Mouse (Mus musculus): ENCODE results near the gene S100a3. TPM values are rescaled to one million over a fixed set of nuclear protein-coding genes. Genes with fewer than 3 reads are reported as not detected.

S100a3 gene
- polyA plus RNA-seq, 1 experiment = 1.3 TPM

GRCm38 (mm10) chr3:90598212-90598611, 37.8 kb downstream of the S100a3 start:
- H3K27me3 ChIP-seq (ENCODE audit: control insufficient read depth, insufficient read depth, low read length) = 0 out of 2 replicates have a peak, but pooled peaks cover 2% of the 10 kb centered on the region
- H3K27ac ChIP-seq (ENCODE audit: insufficient read depth, low read length) = no peak overlapping the region
- WGBS = 70% methylated on average over 4 of the region's 4 CpGs
- TF ChIP-seq CTCF (IDR thresholded peaks at IDR 0.05; ENCODE audit: borderline replicate concordance, insufficient read depth, low read depth, low read length) (no peak), POLR2A (IDR thresholded peaks at IDR 0.05; ENCODE audit: borderline replicate concordance, insufficient read depth, low read length) (no peak)
- H3K4me3 ChIP-seq (replicated peaks; ENCODE audit: insufficient read depth, low read depth, low read length) = no peak overlapping the region
- no peak for DNase-seq
- H3K4me1 ChIP-seq (ENCODE audit: control insufficient read depth, insufficient read depth, low read length) = no peaks in the 10 kb centered on the region

GRCm38 (mm10) chr3:90599401-90599800, 39.0 kb downstream of the S100a3 start:
- no peaks in the 10 kb centered on the region for H3K4me1 ChIP-seq (ENCODE audit: control insufficient read depth, insufficient read depth, low read length)
- WGBS = 27% methylated on average over 3 of the region's 3 CpGs
- no peak for DNase-seq
- H3K27ac ChIP-seq (ENCODE audit: insufficient read depth, low read length) = no peak overlapping the region
- no peak for TF ChIP-seq POLR2A (IDR thresholded peaks at IDR 0.05; ENCODE audit: borderline replicate concordance, insufficient read depth, low read length)
- TF ChIP-seq CTCF (IDR thresholded peaks at IDR 0.05; ENCODE audit: borderline replicate concordance, insufficient read depth, low read depth, low read length) = no peak
- H3K4me3 ChIP-seq (replicated peaks; ENCODE audit: insufficient read depth, low read depth, low read length) = no peak overlapping the region
- 0 out of 2 replicates have a peak, but pooled peaks cover 2% of the 10 kb centered on the region for H3K27me3 ChIP-seq (ENCODE audit: control insufficient read depth, insufficient read depth, low read length)

- Histone ChIP-seq H3K27ac (ENCODE audit: insufficient read depth, low read length) (no peak overlapping the region), H3K27me3 (ENCODE audit: control insufficient read depth, insufficient read depth, low read length) (0 out of 2 replicates have a peak, but pooled peaks cover 2% of the 10 kb centered on the region), H3K4me1 (ENCODE audit: control insufficient read depth, insufficient read depth, low read length) (no peaks in the 10 kb centered on the region), H3K4me3 (replicated peaks; ENCODE audit: insufficient read depth, low read depth, low read length) (no peak overlapping the region)
- TF ChIP-seq CTCF (IDR thresholded peaks at IDR 0.05; ENCODE audit: borderline replicate concordance, insufficient read depth, low read depth, low read length) = no peak
- no peak for TF ChIP-seq POLR2A (IDR thresholded peaks at IDR 0.05; ENCODE audit: borderline replicate concordance, insufficient read depth, low read length)
- DNase-seq = no peak
- 87% methylated on average over 6 of the region's 6 CpGs for WGBS
These were observed 39.7 kb downstream of the S100a3 start for GRCm38 (mm10) chr3:90600036-90600435.

GRCm38 (mm10) chr3:90600458-90601195, 40.2 kb downstream of the S100a3 start:
- Histone ChIP-seq H3K4me1 (ENCODE audit: control insufficient read depth, insufficient read depth, low read length) (no peaks in the 10 kb centered on the region), H3K27ac (ENCODE audit: insufficient read depth, low read length) (no peak overlapping the region), H3K27me3 (ENCODE audit: control insufficient read depth, insufficient read depth, low read length) (0 out of 2 replicates have a peak, but pooled peaks cover 2% of the 10 kb centered on the region), H3K4me3 (replicated peaks; ENCODE audit: insufficient read depth, low read depth, low read length) (no peak overlapping the region)
- no peak for DNase-seq
- WGBS = 73% methylated on average over 8 of the region's 8 CpGs
- TF ChIP-seq POLR2A (IDR thresholded peaks at IDR 0.05; ENCODE audit: borderline replicate concordance, insufficient read depth, low read length) (no peak), CTCF (IDR thresholded peaks at IDR 0.05; ENCODE audit: borderline replicate concordance, insufficient read depth, low read depth, low read length) (no peak)

- Histone ChIP-seq H3K4me1 (ENCODE audit: control insufficient read depth, insufficient read depth, low read length) (no peaks in the 10 kb centered on the region), H3K27me3 (ENCODE audit: control insufficient read depth, insufficient read depth, low read length) (0 out of 2 replicates have a peak, but pooled peaks cover 2% of the 10 kb centered on the region), H3K4me3 (replicated peaks; ENCODE audit: insufficient read depth, low read depth, low read length) (no peak within 1 kb of the TSS), H3K27ac (ENCODE audit: insufficient read depth, low read length) (no peak within 1 kb of the TSS)
- 82% methylated on average over 11 of the region's 11 CpGs for WGBS
- DNase-seq = no peak
- TF ChIP-seq POLR2A (IDR thresholded peaks at IDR 0.05; ENCODE audit: borderline replicate concordance, insufficient read depth, low read length) (no peak), CTCF (IDR thresholded peaks at IDR 0.05; ENCODE audit: borderline replicate concordance, insufficient read depth, low read depth, low read length) (no peak)
These were observed 41.2 kb downstream of the S100a3 start, which contains the start of gene Gm42674 for GRCm38 (mm10) chr3:90601486-90602110. Gene Gm42674 (plus strand): TSS chr3:90601904.

- 60% methylated on average over 3 of the region's 3 CpGs for WGBS
- Histone ChIP-seq H3K4me1 (ENCODE audit: control insufficient read depth, insufficient read depth, low read length) (no peaks in the 10 kb centered on the region), H3K27me3 (ENCODE audit: control insufficient read depth, insufficient read depth, low read length) (0 out of 2 replicates have a peak, but pooled peaks cover 2% of the 10 kb centered on the region), H3K4me3 (replicated peaks; ENCODE audit: insufficient read depth, low read depth, low read length) (no peak within 1 kb of the TSS), H3K27ac (ENCODE audit: insufficient read depth, low read length) (no peak within 1 kb of the TSS)
- TF ChIP-seq CTCF (IDR thresholded peaks at IDR 0.05; ENCODE audit: borderline replicate concordance, insufficient read depth, low read depth, low read length) = no peak
- DNase-seq = no peak
These were observed 43.2 kb downstream of the S100a3 start, which contains the start of gene S100a4 for GRCm38 (mm10) chr3:90603623-90604022. Gene S100a4 (plus strand): TSS chr3:90603771.

GRCm38 (mm10) chr3:90604416-90604815, 44.0 kb downstream of the S100a3 start:
- TF ChIP-seq CTCF (IDR thresholded peaks at IDR 0.05; ENCODE audit: borderline replicate concordance, insufficient read depth, low read depth, low read length) (no peak), POLR2A (IDR thresholded peaks at IDR 0.05; ENCODE audit: borderline replicate concordance, insufficient read depth, low read length) (no peak)
- WGBS = 7% methylated on average over 4 of the region's 4 CpGs
- Histone ChIP-seq H3K4me3 (replicated peaks; ENCODE audit: insufficient read depth, low read depth, low read length) (no peak overlapping the region), H3K27ac (ENCODE audit: insufficient read depth, low read length) (no peak overlapping the region), H3K4me1 (ENCODE audit: control insufficient read depth, insufficient read depth, low read length) (no peaks in the 10 kb centered on the region), H3K27me3 (ENCODE audit: control insufficient read depth, insufficient read depth, low read length) (no peaks in the 10 kb centered on the region)
- DNase-seq = no peak

- Histone ChIP-seq H3K4me3 (replicated peaks; ENCODE audit: insufficient read depth, low read depth, low read length) (no peak overlapping the region), H3K27ac (ENCODE audit: insufficient read depth, low read length) (no peak overlapping the region), H3K27me3 (ENCODE audit: control insufficient read depth, insufficient read depth, low read length) (no peaks in the 10 kb centered on the region), H3K4me1 (ENCODE audit: control insufficient read depth, insufficient read depth, low read length) (no peaks in the 10 kb centered on the region)
- WGBS = 87% methylated on average over 3 of the region's 3 CpGs
- TF ChIP-seq CTCF (IDR thresholded peaks at IDR 0.05; ENCODE audit: borderline replicate concordance, insufficient read depth, low read depth, low read length) (no peak), POLR2A (IDR thresholded peaks at IDR 0.05; ENCODE audit: borderline replicate concordance, insufficient read depth, low read length) (no peak)
- no peak for DNase-seq
These were observed 44.7 kb downstream of the S100a3 start for GRCm38 (mm10) chr3:90605049-90605448.
